Mouse (Mus musculus): Measurements from ENCODE around the gene Il12b. TPM values are rescaled to one million over a fixed set of nuclear protein-coding genes. Genes with fewer than 3 reads are reported as not detected.
A peak's percentile ranks its signal among the peaks of the same experiment; 100 is the strongest.

Gene Il12b
- not detected for total RNA-seq (2021)

DNA sequence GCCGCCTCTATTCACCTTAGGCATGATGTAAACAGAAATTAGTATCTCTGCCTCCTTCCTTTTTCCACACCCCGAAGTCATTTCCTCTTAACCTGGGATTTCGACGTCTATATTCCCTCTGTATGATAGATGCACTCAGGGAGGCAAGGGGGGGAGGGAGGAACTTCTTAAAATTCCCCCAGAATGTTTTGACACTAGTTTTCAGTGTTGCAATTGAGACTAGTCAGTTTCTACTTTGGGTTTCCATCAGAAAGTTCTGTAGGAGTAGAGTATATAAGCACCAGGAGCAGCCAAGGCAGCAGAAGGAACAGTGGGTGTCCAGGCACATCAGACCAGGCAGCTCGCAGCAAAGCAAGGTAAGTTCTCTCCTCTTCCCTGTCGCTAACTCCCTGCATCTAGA is at the start of gene Il12b:
Gene Il12b (plus strand): TSS at position 301 of the 400 bp plus-strand sequence.
- no peak for DNase-seq (ENCODE audit: extremely low spot score in 1 of 2, low spot score in 1 of 2)

DNA sequence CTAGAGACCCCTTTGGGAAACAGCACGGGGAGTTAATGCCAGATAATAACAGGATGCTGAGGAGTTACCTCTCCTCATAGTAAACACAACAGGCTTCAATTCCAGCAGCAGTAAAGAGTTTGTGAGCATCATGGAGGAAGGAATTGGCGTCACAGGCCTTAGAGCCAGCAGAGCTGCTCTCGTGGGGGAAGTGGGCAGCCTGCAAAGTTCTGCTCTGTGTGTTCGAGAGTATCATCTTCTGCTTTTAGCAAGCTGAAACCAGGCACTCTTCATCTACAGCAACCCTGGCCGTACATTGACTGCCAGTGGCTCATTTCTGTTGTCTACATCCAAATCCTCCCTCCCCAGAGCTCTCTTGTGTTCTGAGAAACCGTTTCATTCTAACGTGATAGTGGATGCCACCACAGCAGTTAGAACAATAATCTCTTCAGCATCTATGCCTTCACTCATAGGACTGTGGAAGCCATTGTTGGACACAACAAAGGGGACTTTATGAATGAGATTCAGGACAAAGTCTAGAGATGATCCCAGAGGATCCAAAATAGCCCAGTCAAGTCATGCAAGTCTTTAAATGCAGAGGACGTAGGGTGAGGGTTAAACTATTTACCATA is 44.9 kb upstream of the Il12b start:
- no peak for DNase-seq (ENCODE audit: extremely low spot score in 1 of 2, low spot score in 1 of 2)

DNA sequence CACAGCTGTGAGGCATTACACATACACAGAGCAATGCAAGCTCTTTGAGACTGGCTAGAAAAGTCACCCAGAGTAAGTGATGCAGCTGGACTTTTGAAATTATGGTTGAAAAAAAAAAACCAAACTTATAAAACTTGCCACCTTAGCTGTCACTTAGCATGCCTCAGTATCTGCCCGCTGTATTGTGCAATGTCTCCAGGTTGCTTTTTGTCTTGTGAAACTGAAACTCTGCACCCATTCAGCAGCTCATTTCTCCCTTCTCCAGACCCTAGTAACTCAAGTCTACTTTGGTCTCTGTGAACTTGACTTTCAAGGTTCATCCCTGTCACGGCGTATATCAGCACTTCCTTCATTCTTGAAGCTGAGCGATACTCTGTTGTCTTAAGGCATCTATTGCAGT is 43.7 kb upstream of the Il12b start:
- DNase-seq (ENCODE audit: extremely low spot score in 1 of 2, low spot score in 1 of 2): no peak

DNA sequence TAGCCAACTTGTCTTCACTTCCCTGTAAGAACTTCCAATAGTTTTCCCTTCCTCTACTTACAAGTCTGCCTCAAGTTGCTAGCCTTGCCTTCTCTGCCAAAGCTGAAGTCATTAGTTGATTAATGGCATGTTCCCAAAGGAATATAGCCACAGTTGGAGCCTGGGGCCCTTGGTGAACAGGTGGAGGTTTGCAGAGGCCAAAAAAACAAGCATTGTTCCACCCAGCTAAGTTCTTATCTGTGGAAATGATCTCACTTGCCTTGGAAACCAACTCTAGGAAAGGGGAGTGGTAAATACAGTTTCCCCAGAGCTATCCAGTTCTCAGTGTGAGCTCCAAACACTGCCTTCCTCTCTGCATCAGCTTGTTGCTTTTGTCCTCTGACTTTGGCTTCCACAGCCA is 35.3 kb upstream of the Il12b start:
- DNase-seq (ENCODE audit: extremely low spot score in 1 of 2, low spot score in 1 of 2): no peak

DNA sequence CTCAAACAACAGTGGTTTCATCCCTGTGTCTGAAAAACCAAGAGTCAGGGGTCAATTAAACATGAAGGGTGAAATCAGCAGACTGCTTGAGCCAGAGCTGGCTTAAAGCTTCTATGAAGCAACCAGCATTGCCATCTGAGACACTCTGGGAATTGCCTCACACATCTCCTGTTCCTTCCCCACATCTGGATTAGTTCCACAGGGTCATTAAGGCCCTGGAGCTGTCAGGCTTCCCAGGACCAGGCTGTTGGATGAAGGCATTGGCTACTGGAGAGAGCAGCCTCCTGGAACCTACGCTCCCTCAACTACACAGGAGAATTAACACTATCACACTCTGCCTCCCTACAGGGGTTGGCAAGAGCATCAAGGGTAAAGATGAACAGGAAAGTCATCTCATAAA is 32.2 kb upstream of the Il12b start:
- DNase-seq (ENCODE audit: extremely low spot score in 1 of 2, low spot score in 1 of 2): no peak

DNA sequence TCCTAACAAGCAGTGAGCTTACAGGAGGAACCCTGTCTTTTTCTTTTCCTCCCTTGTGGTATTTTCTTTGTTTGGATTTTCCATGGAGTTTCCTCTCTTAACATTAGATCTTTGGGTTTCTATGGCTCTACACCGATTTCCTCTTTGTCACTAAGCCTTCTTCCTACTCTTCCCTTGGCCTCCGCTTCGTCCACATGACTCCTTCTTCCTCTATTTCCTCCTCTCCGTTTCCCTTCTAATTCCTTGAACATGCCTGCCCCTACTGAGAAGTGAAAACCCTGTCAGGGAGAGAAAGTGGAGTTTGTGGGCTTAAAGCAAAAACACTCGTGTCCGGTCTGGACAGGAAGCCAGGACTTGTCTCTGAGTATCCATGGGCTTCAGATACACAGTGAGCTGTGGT is 27.0 kb upstream of the Il12b start:
- DNase-seq (ENCODE audit: extremely low spot score in 1 of 2, low spot score in 1 of 2): no peak

DNA sequence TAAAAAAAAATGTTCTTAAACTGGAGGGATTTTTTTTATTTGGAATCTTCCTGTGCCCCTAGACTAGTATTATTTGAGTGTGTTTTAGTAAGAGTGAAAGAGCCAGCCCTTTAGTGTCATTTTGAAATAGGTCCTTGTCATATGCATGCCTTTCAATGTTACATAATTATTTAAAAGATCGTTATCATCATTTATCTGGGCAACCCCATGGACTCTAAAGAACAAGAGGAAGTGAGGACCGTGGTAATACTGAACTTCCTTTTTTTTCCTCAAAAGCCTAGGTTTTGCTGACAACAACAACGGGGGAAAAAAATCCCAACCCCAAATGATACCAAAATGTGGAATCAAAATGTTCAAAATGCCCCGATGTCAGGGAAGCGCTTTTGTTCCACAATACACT is 22.0 kb upstream of the Il12b start:
- DNase-seq (ENCODE audit: extremely low spot score in 1 of 2, low spot score in 1 of 2): no peak

DNA sequence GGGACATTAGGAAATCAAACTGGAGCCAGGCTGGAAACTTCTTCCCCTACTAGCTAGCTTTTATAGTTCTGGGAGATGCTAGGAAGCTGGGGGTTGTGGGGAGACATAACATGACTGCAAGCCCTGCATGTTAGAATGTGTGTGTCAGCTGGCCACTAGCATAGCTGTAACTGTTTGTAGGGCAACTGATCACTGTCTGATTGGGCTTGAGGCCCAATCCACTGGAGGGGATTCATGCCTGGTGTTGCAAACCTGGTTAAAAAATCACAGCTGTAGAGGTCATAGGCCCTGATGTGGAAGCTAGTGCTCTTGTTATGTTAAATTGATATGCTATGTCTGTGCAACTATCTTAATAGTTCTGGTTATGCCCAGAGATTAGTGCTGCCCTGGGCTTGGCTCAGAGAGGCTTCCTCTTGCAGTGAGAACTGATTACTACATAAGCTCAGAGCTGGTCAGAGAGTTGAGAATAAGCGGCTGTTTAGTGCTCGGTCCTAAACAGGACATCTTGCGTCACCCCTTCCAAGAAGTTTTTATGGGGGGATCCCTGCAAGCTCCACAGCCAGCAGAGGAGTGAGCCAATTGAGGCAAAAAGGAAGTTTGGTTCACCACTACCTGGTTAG is 19.3 kb upstream of the Il12b start:
- no peak for DNase-seq (ENCODE audit: extremely low spot score in 1 of 2, low spot score in 1 of 2)

DNA sequence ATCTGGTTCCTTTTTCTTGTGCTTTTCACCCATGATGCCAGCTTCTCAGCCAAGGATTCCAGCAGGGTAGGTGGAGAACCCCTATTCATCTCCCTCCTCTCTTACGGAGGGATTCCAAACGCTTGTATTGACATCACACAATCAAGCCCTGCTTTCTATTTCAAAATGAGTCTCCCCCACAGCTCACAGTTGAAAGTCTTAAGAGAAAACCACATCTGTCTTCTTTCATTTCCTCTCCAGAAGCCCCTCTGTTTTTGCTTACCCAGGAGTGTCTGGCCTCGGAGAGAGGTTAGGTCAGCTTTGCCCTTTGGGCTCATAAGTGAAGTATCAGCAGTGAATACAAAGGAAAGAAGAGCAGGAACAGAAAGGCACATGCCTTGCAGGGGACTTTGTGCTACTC is 17.7 kb upstream of the Il12b start:
- no peak for DNase-seq (ENCODE audit: extremely low spot score in 1 of 2, low spot score in 1 of 2)

DNA sequence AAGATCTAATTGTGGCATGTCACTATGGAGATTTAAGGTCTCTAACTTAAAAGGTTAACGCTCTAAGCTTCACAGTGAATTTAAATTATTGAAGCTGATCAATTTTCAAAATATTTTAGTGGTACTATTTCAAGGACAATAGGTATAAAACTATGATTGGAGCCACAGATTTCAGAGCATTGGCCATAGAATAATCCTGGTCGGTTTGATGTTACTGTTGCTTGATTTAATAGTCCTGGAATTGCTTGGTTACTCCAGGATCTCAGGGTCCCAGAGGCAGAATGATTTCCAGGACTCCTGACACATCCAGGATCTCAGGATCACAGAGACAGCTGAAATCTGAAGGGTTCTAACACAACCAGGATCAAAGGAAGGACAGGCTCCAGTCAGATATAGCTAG is 12.8 kb upstream of the Il12b start:
- DNase-seq (ENCODE audit: extremely low spot score in 1 of 2, low spot score in 1 of 2): no peak

DNA sequence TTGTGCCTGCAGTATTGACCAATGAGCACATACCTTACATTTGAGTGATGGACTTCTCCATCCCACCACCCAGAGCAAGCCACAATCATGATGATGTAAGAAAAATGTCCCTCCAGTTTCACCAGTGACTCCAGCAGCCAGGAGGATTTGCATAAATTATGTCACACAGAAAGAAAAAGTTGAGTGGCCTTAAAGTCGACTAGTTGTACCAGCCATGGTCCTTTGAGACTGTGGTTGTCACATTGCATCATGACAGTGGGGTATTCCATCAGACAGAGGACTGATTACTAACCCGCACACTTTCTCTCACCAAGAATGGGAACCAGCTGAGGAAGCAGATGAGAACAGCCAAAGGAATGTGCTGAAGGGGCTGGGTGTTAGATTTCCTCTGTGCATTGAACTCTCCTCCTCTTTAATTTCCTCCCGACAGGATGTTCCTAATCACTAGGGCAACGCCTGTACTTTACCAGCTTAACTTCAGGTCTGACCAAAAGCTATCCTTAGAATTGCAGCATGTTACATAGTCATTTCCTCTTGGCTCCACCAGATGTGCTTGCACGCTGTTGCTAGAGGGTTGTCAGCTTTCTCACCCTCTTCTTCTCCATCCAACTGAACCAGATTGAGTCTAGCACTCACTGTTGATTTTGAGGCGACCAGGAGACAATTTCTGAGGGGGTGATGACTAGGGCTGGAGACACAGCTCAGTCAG is 9.7 kb upstream of the Il12b start:
- DNase-seq (ENCODE audit: extremely low spot score in 1 of 2, low spot score in 1 of 2): no peak

DNA sequence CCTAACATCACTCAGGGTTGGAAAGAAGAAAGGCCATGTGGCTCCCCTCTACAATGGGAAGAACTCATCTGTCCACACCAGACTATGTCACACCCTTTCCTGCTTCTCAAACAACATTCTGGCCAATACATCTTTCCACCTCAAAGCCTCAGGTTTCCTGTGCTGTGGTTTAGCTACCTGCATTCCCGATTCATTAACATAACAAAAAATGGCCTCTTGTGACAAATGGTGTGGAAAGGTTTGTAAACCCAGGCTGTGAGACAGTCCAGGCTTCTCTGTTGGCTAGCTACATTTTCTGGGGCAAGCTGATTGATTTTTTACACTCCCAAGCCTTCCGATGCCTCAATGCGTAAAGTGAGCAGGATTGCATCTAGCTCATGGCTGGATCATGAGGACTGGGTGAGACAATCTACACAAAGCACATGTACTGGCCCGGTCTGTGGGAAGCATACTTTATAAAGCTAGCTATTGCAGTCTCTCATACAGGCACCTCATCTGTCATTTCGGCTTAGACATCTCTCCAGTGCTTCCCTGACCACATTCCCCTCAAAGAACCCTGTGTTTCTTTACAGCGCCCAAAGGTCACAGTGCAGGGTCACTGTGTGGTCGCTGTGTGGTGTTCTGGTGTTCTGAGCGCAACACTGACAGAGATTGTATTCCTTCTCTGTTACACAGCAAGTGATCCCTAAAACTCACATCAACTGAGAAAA is 6.6 kb upstream of the Il12b start:
- no peak for DNase-seq (ENCODE audit: extremely low spot score in 1 of 2, low spot score in 1 of 2)

DNA sequence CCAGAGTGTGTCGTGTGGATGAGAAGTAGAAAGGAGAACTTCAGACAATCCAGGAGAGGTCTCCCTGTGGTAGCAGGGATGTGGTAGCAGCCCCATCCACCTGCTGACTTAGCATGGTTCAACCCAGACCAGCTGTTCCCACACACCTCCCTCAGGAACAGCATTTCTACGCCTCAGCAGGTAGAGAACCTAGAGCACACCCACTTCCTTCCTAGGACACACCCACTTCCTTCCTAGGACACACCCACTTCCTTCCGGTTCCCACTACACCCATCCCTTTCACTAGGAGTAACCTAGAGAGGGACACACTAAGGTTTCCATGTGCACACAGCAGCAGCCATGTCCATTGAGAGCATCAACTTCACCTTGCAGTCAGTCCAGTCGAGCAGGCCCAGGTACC is 4.5 kb upstream of the Il12b start:
- no peak for DNase-seq (ENCODE audit: extremely low spot score in 1 of 2, low spot score in 1 of 2)

DNA sequence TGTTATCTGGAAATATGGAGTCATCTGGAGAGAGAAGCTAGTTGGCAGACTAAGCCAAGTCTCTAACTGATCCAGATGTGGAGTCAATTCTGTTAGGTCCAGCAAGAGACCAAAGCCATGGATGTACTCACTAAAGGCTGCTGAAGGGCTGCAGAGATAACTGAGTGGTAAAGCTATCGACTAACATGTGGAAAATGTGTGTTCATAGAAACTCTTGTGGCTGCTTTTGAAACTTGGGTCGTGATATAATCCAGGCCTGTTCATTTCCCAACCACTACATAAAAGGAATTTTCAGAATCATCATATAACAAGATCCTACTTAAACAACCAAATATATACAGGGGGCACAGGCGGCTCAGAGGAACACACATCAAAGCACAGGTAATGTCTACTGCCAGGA is 2.3 kb upstream of the Il12b start:
- DNase-seq (ENCODE audit: extremely low spot score in 1 of 2, low spot score in 1 of 2): no peak

DNA sequence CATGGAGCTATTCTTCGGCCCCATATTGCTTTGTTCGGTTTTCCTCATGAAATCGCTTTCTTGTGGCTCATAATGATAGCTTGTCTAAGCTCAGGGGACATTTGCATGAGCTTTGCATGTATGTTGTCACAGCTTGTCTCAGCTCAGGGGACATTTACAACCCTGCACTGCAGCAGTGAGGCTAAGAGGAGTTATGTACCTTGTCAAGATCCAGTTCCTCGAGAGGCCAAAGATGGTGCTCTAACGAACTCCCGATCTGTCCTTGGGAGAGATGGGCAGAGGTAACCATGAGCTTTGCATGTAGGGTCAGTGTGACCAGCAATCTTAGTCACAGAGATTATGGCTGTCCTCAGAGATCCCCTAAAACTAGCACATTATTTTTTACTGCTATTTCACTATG is 1.5 kb upstream of the Il12b start:
- no peak for DNase-seq (ENCODE audit: extremely low spot score in 1 of 2, low spot score in 1 of 2)

DNA sequence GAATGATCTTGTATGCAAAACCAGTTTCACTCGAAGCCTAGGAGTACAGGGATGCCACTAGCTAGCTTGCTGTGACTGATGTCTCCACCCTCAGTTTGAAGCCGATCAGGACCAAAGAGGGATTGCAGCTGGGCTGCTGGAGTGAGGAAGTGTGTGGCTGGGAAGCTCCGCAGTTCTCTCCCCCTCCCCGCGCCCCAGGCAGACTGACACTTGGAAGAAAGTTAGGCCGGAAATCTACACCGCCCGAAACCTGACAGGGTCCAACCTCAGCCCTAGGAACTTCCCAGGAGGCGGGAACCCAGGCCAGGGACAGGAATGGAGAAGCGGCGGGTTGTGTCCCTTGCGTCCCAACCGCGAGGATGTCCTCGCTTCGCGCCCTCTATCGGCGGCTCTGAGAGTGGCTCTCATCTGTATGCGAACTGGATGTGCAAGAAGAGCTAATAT is 1.1 kb upstream of the Il12b start:
- DNase-seq (ENCODE audit: extremely low spot score in 1 of 2, low spot score in 1 of 2): peak; percentile 30 to 79

DNA sequence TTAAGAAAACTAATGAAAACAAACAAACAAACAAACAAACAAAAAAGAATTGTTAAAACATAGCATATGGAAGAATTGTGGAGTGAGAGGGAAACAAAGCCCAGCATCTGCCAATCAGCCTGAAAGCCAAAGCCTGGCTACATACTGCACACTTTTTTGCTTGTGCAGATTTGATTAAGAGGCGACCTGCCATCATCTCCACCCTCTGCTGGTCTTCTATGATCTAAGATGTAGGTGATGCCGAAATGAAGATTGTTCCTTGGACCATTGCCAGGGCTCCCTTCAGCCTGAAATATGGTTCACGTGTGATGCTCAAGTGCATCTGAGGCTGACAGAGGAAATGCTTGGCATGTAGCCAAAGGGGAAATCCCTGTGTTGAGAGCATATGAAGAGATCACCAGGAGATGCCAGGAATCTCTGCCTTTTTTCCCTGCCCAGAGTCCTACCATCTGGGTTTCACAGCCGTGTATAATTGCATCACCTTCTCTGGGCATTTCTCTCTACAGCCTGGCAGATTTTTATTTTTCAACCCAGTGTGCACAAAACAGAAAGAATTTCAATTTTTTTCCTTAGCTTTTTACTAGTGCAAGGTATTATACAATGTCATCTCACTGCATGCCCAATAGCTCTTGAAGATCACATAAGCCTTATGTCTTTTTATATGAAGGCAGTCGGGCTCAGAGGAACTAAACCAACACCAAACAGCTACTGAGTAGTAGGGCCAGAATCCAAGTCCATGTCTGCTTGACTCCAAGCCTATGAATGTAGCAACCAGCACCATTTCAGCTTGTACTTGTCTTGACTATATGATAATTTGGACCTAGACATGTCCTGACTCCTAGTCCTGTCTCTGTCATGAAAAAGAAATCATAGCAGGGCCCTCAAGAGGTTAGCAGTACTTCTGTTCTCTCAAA is 2.0 kb downstream of the Il12b start:
- peak in 1 of 2 experiments; percentile 11 for DNase-seq (ENCODE audit: extremely low spot score in 1 of 2, low spot score in 1 of 2)

DNA sequence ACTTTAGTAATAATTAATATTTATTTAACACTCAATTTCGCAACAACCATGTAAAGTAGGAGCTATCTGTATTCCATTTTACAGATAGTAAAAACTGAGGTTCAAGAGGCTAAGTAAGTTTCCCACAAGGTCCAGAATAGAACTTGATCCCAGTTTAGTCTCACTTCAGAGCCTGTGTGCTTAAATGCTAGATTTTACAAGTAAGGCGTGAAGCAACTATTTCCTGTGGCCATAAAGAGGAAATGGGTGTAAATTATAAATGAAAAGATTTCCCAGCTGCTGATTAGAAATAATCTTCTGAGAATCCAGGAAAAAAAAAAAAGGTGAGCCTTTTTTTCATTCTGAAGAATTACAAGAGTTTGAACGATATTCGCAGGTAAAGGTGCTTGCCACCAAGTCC is 5.2 kb downstream of the Il12b start:
- DNase-seq (ENCODE audit: extremely low spot score in 1 of 2, low spot score in 1 of 2): no peak

DNA sequence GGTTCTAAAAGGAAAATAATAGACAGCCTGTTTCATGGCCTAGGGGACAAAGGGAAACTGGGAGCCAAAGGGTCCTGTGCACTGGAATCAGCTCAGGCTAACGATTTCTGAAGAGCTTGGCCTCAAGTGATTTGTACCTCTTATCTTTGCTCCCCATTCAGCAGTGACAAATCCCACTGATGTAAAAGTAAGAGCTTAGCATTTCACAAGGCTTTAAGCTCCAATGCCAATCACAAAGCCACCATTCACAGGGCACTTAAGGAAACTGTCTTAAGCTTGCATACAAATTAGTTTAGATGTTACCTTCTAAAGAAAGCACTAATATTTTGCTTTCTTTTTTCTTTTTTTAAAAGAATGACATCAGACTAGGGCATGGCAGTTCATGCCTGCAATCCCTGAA is 6.1 kb downstream of the Il12b start:
- no peak for DNase-seq (ENCODE audit: extremely low spot score in 1 of 2, low spot score in 1 of 2)

DNA sequence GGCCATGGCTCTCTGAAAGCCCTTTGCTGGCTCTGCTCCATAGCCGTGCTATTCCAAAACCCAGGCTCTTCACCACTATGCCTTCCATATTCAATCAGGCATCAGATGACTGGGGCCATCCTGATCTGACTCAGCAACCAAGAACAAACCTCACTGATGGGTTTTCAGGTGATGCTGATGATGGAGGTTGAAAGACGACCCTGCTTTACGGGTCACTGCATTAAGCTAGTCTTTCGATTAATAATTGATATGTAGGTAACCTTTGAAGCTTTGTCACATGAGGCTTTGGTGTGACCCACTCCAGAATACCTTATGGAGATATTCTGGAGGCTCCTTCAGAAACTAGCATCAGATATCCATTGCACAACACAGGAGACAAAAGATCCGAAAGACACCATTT is 6.6 kb downstream of the Il12b start:
- no peak for DNase-seq (ENCODE audit: extremely low spot score in 1 of 2, low spot score in 1 of 2)

Measured in layer of hippocampus, postnatal 25 days (tissue).